Mouse (Mus musculus) embryonic fibroblast, embryonic 13.5 days (primary cell): ENCODE results near the gene Taok1.

Experiments used
- CTCF ChIP-seq: IDR thresholded peaks from 2 replicates; pipeline ENCODE4 v1.5.1; 2011; ENCODE audit warnings: mild to moderate bottlenecking, control low read depth, low read length, moderate library complexity, borderline replicate concordance; ENCODE audit not compliant: insufficient read depth
- POLR2A ChIP-seq: IDR thresholded peaks from 2 replicates; pipeline ENCODE4 v1.6.1; 2011; ENCODE audit warnings: low read depth, mild to moderate bottlenecking, control low read depth, low read length, moderate library complexity

- TF ChIP-seq CTCF: no peak
- TF ChIP-seq POLR2A: no peak
Observed at GRCm38 (mm10) chr11:77494782-77495181, 112.8 kb downstream of the Taok1 start.
